Mouse (Mus musculus) CH12.LX (cell line): Measurements from ENCODE around the gene Ndufs1. TPM values are rescaled to one million over a fixed set of nuclear protein-coding genes. Genes with fewer than 3 reads are reported as not detected.

Experiments used
- DNase-seq: peaks from one replicate; pipeline ENCODE4 v3.0.0-alpha.2; 2013; ENCODE audit errors: extremely low read depth
- H3K27ac ChIP-seq: 2 replicates; pipeline ENCODE4 v1.5.1; 2012; ENCODE audit warnings: low read depth, mild to moderate bottlenecking, control low read depth, moderate library complexity; ENCODE audit not compliant: insufficient read depth
- H3K27me3 ChIP-seq: replicated peaks from 2 replicates; pipeline ENCODE3; 2012; ENCODE audit warnings: inconsistent platforms
- H3K36me3 ChIP-seq, 2 experiments: replicated peaks in 1 of 2; 2 replicates each; pipeline versions ENCODE3 to v1.6.1; 2012; ENCODE audit warnings: inconsistent platforms in 1 of 2, low read length in 1 of 2, mild to moderate bottlenecking in 1 of 2, mixed read lengths in 1 of 2, moderate library complexity in 1 of 2; ENCODE audit not compliant: control insufficient read depth in 1 of 2, insufficient read depth in 1 of 2
- H3K4me1 ChIP-seq, 2 experiments: 2 replicates each; pipeline ENCODE4 v1.6.1; 2012; ENCODE audit warnings: inconsistent platforms in 1 of 2, moderate library complexity in 1 of 2; ENCODE audit not compliant: insufficient read depth in 2 of 2, control insufficient read depth in 1 of 2
- H3K4me2 ChIP-seq: 2 replicates; pipeline ENCODE4 v1.6.1; 2012; ENCODE audit warnings: low read depth, mild to moderate bottlenecking, control low read depth; ENCODE audit not compliant: poor library complexity, insufficient read depth, severe bottlenecking
- H3K4me3 ChIP-seq, 3 experiments: fragments of 150-350 bp in 1 of 3; sonication (generic) in 1 of 3; replicated peaks in 1 of 3; 2 replicates each; pipeline versions ENCODE3 to v1.5.1; 2011 to 2012; ENCODE audit warnings: low read depth in 2 of 3, low read length in 2 of 3, mild to moderate bottlenecking in 2 of 3, moderate library complexity in 2 of 3, control low read depth in 1 of 3, improper control_type of control experiment in 1 of 3, inconsistent platforms in 1 of 3, mixed read lengths in 1 of 3; ENCODE audit not compliant: poor library complexity in 1 of 3
- H3K79me2 ChIP-seq: replicated peaks from 2 replicates; pipeline ENCODE4 v1.6.1; 2012; ENCODE audit warnings: mild to moderate bottlenecking, moderate library complexity; ENCODE audit not compliant: control insufficient read depth, poor library complexity, insufficient read depth, severe bottlenecking; ENCODE audit errors: extremely low read depth
- H3K9ac ChIP-seq: 2 replicates; pipeline ENCODE4 v1.6.1; 2012; ENCODE audit warnings: low read depth, mild to moderate bottlenecking, control low read depth, moderate library complexity; ENCODE audit not compliant: insufficient read depth
- H3K9me3 ChIP-seq: replicated peaks from 2 replicates; pipeline ENCODE3; 2012; ENCODE audit warnings: low read length, inconsistent platforms, mixed read lengths
- BHLHE40 ChIP-seq: IDR thresholded peaks from 2 replicates; pipeline ENCODE4 v1.6.1; 2011; ENCODE audit warnings: mild to moderate bottlenecking, low read depth, low read length, improper control_type of control experiment
- CHD2 ChIP-seq: IDR thresholded peaks from 2 replicates; pipeline ENCODE4 v1.6.1; 2011; ENCODE audit warnings: low read length, improper control_type of control experiment
- ELF1 ChIP-seq: IDR thresholded peaks from 2 replicates; pipeline ENCODE4 v1.6.1; 2014; ENCODE audit warnings: low read depth, mild to moderate bottlenecking, inconsistent platforms, low read length, improper control_type of control experiment
- EP300 ChIP-seq: IDR thresholded peaks from 2 replicates; pipeline ENCODE4 v1.6.1; 2011; ENCODE audit warnings: low read length, improper control_type of control experiment
- HCFC1 ChIP-seq: IDR thresholded peaks from 2 replicates; pipeline ENCODE4 v1.6.1; 2012; ENCODE audit warnings: low read depth, mild to moderate bottlenecking, inconsistent platforms, low read length, improper control_type of control experiment
- MAX ChIP-seq: IDR thresholded peaks from 2 replicates; pipeline ENCODE4 v1.6.1; 2011; ENCODE audit warnings: low read length, improper control_type of control experiment
- MXI1 ChIP-seq: IDR thresholded peaks from 2 replicates; pipeline ENCODE4 v1.6.1; 2011; ENCODE audit warnings: mild to moderate bottlenecking, low read depth, low read length, improper control_type of control experiment
- MYC ChIP-seq: IDR thresholded peaks from 2 replicates; pipeline ENCODE4 v1.6.1; 2011; ENCODE audit warnings: low read depth, mild to moderate bottlenecking, improper control_type of control experiment, low read length
- NELFE ChIP-seq: IDR thresholded peaks from 2 replicates; pipeline ENCODE4 v1.6.1; 2011; ENCODE audit warnings: low read depth, low read length, improper control_type of control experiment
- NRF1 ChIP-seq: IDR thresholded peaks from 2 replicates; pipeline ENCODE4 v1.6.1; 2014; ENCODE audit warnings: low read depth, mild to moderate bottlenecking, inconsistent platforms, low read length, improper control_type of control experiment, moderate library complexity
- PAX5 ChIP-seq: IDR thresholded peaks from 2 replicates; pipeline ENCODE4 v1.6.1; 2012; ENCODE audit warnings: low read length, inconsistent platforms, mixed read lengths
- SIN3A ChIP-seq: IDR thresholded peaks from 2 replicates; pipeline ENCODE4 v1.6.1; 2012; ENCODE audit warnings: low read length, improper control_type of control experiment, inconsistent platforms
- SMC3 ChIP-seq: IDR thresholded peaks from 2 replicates; pipeline ENCODE4 v1.6.1; 2011; ENCODE audit warnings: low read depth, low read length, improper control_type of control experiment
- TCF12 ChIP-seq: IDR thresholded peaks from 2 replicates; pipeline ENCODE4 v1.6.1; 2014; ENCODE audit warnings: low read depth, mild to moderate bottlenecking, inconsistent platforms, low read length, improper control_type of control experiment
- UBTF ChIP-seq: IDR thresholded peaks from 2 replicates; pipeline ENCODE4 v1.6.1; 2012; ENCODE audit warnings: low read depth, mild to moderate bottlenecking, inconsistent platforms, low read length, improper control_type of control experiment, moderate library complexity
- ZKSCAN1 ChIP-seq: IDR thresholded peaks from 2 replicates; pipeline ENCODE4 v1.6.1; 2012; ENCODE audit warnings: low read depth, inconsistent platforms, low read length, improper control_type of control experiment, borderline replicate concordance
- dilution Hi-C: fragments of 300-500 bp; cut with MboI; formaldehyde crosslinking; loops from 2 replicates; pipeline ENCODE4 v1.14.3; 2020; ENCODE audit warnings: low sequenced_read_pairs; ENCODE audit not compliant: extremely low pct_unique_long_range_greater_than_20kb, extremely low pct_ligation_motif_present
- in situ Hi-C: fragments of 300-500 bp; cut with MboI; formaldehyde crosslinking; loops from 3 replicates; pipeline ENCODE4 v1.14.3; 2019; ENCODE audit warnings: low sequenced_read_pairs, low pct_ligation_motif_present, low pct_unique_long_range_greater_than_20kb, mixed read lengths
- polyA plus RNA-seq: library from polyadenylated mRNA; unstranded; fragments of >175 nt; gene quantifications from 2 replicates; pipeline ENCODE4 v1.2.1, GENCODE M21; 2012; ENCODE audit warnings: low read depth; ENCODE audit not compliant: insufficient read length
- total RNA-seq, 2 experiments: library from RNA; depleted of rRNA; stranded (reverse); fragments of 300-350 nt in 1 of 2; fragments of >200 nt in 1 of 2; gene quantifications; 2 replicates each; pipeline ENCODE4 v1.2.3; 2012 to 2014

The Ndufs1 gene
- total and polyA plus RNA-seq, 3 experiments, result 56.9 to 139 (median 104) TPM

DNA sequence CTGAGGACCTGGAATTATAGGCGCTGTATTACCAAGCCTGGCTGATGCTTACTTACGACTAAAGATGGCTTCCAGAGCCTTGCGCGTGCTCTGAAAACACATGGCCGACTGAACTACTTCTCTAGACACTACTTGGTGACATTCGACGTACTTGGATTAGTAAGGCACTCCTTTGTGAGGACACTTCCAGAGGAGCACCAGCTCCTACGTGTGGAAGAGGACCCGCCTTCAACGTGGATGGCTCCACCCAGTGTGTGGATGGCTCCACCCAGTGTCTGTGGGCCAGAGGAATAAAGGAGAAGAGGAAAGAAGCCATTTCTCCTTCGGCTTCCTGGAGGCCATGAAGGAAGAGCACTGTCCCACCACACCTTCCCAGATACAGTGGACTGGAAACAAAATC, 44.9 kb downstream of the Ndufs1 start:
- Histone ChIP-seq H3K27me3 (no peaks in the 10 kb centered on the region), H3K79me2 (no peaks in the 10 kb centered on the region), H3K27ac (no peak overlapping the region), H3K4me1 (peaks cover 2 to 19% of the 10 kb centered on the region in 2 experiments; a peak in 3 of 4 replicates), H3K4me2 (no peak overlapping the region), H3K36me3 (peaks cover 0 to 18% of the 10 kb centered on the region in 2 experiments), H3K9ac (no peak overlapping the region), H3K9me3 (no peaks in the 10 kb centered on the region), H3K4me3 (no peak overlapping the region)
- in situ Hi-C loops, result no loop called here
- dilution Hi-C loops, result no loop called here
- DNase-seq, result no peak
- TF ChIP-seq SMC3, result no peak
- no peak for TF ChIP-seq EP300
- no peak for TF ChIP-seq PAX5
- no peak for TF ChIP-seq NRF1
- no peak for TF ChIP-seq ELF1
- no peak for TF ChIP-seq ZKSCAN1
- TF ChIP-seq TCF12, result no peak
- TF ChIP-seq UBTF, result no peak
- TF ChIP-seq MXI1, result no peak

DNA sequence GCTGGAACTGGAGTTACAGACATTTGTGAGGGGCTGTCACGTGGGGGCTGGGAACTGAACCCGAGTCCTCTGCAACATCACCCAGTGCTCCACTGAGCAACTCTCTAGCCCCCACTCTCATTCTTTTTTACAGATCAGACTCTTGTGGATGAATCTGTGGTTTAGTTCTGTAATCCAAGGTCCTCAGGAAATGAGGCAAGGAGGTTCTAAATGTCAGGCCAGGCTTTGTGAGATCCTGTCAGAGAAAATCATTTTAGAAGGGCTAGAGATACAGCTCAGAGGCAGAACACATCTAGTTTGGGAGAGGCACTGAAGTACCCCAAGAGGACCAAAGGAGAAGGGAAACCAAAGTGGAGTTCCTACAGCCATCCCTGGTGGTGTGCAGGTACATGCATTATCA, 45.8 kb downstream of the Ndufs1 start:
- dilution Hi-C loops (no loop called here), in situ Hi-C loops (no loop called here)
- TF ChIP-seq SMC3, result no peak
- TF ChIP-seq SIN3A, result no peak
- TF ChIP-seq EP300, result no peak
- TF ChIP-seq NELFE, result no peak
- peaks cover 0 to 21% of the 10 kb centered on the region in 2 experiments for H3K36me3 ChIP-seq
- H3K27me3 ChIP-seq, result no peaks in the 10 kb centered on the region
- no peak for DNase-seq
- no peak overlapping the region for H3K4me3 ChIP-seq
- no peaks in the 10 kb centered on the region for H3K79me2 ChIP-seq
- H3K4me2 ChIP-seq, result no peak overlapping the region
- peaks cover 2 to 19% of the 10 kb centered on the region in 2 experiments; a peak in 3 of 4 replicates for H3K4me1 ChIP-seq
- H3K27ac ChIP-seq, result no peak overlapping the region
- no peaks in the 10 kb centered on the region for H3K9me3 ChIP-seq
- no peak overlapping the region for H3K9ac ChIP-seq

DNA sequence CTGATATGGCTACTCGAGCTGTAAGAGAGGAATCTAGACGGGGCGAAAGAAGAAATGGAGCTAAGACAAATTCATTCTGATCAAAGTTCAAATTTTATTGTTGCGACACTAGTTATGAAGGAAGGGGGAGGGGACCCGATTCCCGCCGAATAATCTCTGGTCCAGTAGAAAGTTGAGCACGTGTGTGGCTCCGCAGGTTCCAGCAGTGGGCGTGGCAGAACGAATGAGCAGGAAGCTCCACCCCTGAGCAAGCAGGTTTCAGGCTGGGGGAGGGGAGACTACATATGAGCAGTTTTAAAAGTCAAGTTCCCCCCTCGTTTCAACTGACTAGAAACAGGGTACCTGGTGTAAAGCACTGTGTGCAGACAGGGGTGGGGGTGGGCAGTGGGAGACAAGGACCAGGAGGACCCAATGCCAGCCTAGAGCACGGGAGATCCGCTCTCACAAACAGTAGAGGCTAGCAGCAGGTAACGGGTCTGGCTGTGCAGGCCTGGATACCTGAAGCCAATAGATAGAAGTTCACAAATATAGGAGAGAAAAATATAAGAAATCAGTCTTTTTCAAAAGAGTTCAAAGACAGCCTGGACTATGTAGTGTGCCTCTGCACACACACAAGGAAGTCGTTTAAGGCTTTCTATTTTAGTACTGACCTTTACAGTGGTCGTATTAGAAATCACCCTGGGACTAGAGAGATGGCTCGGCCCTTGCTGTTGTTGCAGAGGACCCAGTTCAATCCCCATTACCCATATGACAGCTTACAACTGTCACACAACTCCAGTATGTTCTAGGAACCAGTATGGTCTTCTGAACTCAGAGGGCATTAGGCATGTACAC, 46.6 kb downstream of the Ndufs1 start:
- Histone ChIP-seq H3K36me3 (peaks cover 6 to 29% of the 10 kb centered on the region in 2 experiments), H3K9ac (no peak overlapping the region), H3K79me2 (no peaks in the 10 kb centered on the region), H3K27me3 (no peaks in the 10 kb centered on the region), H3K27ac (no peak overlapping the region), H3K4me1 (peaks cover 2 to 19% of the 10 kb centered on the region in 2 experiments; a peak in 3 of 4 replicates), H3K4me3 (no peak overlapping the region), H3K9me3 (no peaks in the 10 kb centered on the region), H3K4me2 (0 out of 2 replicates have a peak overlapping the region, but pooled peaks have one; percentile 34)
- no peak for DNase-seq
- in situ Hi-C loops (no loop called here), dilution Hi-C loops (no loop called here)
- TF ChIP-seq BHLHE40 (peak; percentile 46), EP300 (no peak), MXI1 (peak; percentile 43; the same call in 1 of the 2 replicates), MAX (peak; percentile 40; the same call in 1 of the 2 replicates), CHD2 (0 out of 2 replicates have a peak, but pooled peaks have one; percentile 16), HCFC1 (no peak), MYC (peak; percentile 41; the same call in 1 of the 2 replicates)
